Mouse (Mus musculus) left cerebral cortex, adult 8-10 months (tissue): ENCODE data around the gene Ryr3. TPM values are rescaled to one million over a fixed set of nuclear protein-coding genes. Genes with fewer than 3 reads are reported as not detected.
"Not testable (repeated sequence)": the region's sequence is repeated elsewhere in the genome, so short reads cannot be mapped to it uniquely, and the experiment has no call there.

Experiments used
- DNase-seq, 2 experiments: peaks; one replicate each; pipeline ENCODE4 v3.0.0; 2022; ENCODE audit warnings: low spot score in 2 of 2
- total RNA-seq, 4 experiments: library from RNA; stranded (reverse); gene quantifications; 2 replicates each; pipeline ENCODE4 v1.2.4; 2022

Ryr3 gene
- total RNA-seq, 4 experiments from 2014 or later, result 35.9 to 40.1 (median 38.6) TPM

GRCm38 (mm10) chr2:113104609-113105008 lies 112.3 kb downstream of the Ryr3 start:
- peak in 1 of 2 experiments; percentile 47 for DNase-seq

GRCm38 (mm10) chr2:113095184-113095583 lies 121.7 kb downstream of the Ryr3 start:
- no peak for DNase-seq

GRCm38 (mm10) chr2:113094088-113094487 lies 122.8 kb downstream of the Ryr3 start:
- no peak for DNase-seq

GRCm38 (mm10) chr2:113092756-113093155 lies 124.1 kb downstream of the Ryr3 start:
- no peak for DNase-seq

- not testable (repeated sequence) for DNase-seq
These were observed 125.6 kb downstream of the Ryr3 start for GRCm38 (mm10) chr2:113091316-113091715.

GRCm38 (mm10) chr2:113076396-113076795 lies 140.5 kb downstream of the Ryr3 start:
- no peak for DNase-seq

GRCm38 (mm10) chr2:113059367-113059766 lies 157.5 kb downstream of the Ryr3 start:
- DNase-seq, result no peak

- DNase-seq, result peak; percentile 10 to 73
These were observed 158.0 kb downstream of the Ryr3 start for GRCm38 (mm10) chr2:113058914-113059313.

GRCm38 (mm10) chr2:113058116-113058515 lies 158.8 kb downstream of the Ryr3 start:
- DNase-seq, result no peak

GRCm38 (mm10) chr2:113055591-113055990 lies 161.3 kb downstream of the Ryr3 start:
- no peak for DNase-seq

GRCm38 (mm10) chr2:113049831-113050230 lies 167.1 kb downstream of the Ryr3 start:
- no peak for DNase-seq

GRCm38 (mm10) chr2:113036550-113036949 lies 180.3 kb downstream of the Ryr3 start:
- no peak for DNase-seq

- DNase-seq, result no peak
These were observed 186.2 kb downstream of the Ryr3 start for GRCm38 (mm10) chr2:113030689-113031088.

- DNase-seq, result peak in 1 of 2 experiments; percentile 26
These were observed 197.0 kb downstream of the Ryr3 start for GRCm38 (mm10) chr2:113019896-113020295.

- no peak for DNase-seq
These were observed 198.6 kb downstream of the Ryr3 start for GRCm38 (mm10) chr2:113018278-113018677.

GRCm38 (mm10) chr2:113016236-113016635 lies 200.7 kb downstream of the Ryr3 start:
- DNase-seq, result no peak

- DNase-seq, result no peak
These were observed 207.7 kb downstream of the Ryr3 start for GRCm38 (mm10) chr2:113008961-113009740.

- DNase-seq, result no peak
These were observed 218.4 kb downstream of the Ryr3 start for GRCm38 (mm10) chr2:112998498-112998897.

GRCm38 (mm10) chr2:112982908-112983510 lies 233.9 kb downstream of the Ryr3 start:
- no peak for DNase-seq

- no peak for DNase-seq
These were observed 249.9 kb downstream of the Ryr3 start for GRCm38 (mm10) chr2:112966807-112967625.

- DNase-seq, result no peak
These were observed 268.0 kb downstream of the Ryr3 start for GRCm38 (mm10) chr2:112948931-112949330.

GRCm38 (mm10) chr2:112931776-112932175 lies 285.1 kb downstream of the Ryr3 start:
- DNase-seq, result no peak
